Mouse (Mus musculus): ENCODE measurements at regions not wholly inside any gene's neighbourhood (a gene's known extent, or its start where the extent isn't known, plus 50 kb on each side); places are given as distances from the start of the nearest gene placed in this dataset.

Small RNA genes lying in the stretch of these regions (microRNA-seq; reads per million reads assigned to microRNA genes)
- 0 reads per million in 2 experiments for gene Mir5118
